12 mouse cellular contexts compared by ENCODE assay signal in genomic region chr5:64618126-64618525, GRCm38 (mm10).
A peak's percentile ranks its signal among the peaks of the same experiment; 100 is the strongest.
DNase-seq lines count a peak whose midpoint lies in the region.
"Had no signal": no experiment of that assay in that cellular context is flagged by ENCODE, and none has a peak within 500 bp of the region (broad histone marks: within the 10 kb centered on the region; RNA-seq: fewer than 3 reads in every experiment).

No protein-coding gene starts in this region.

- intact Hi-C loops in heart, postnatal 10 days (cut with DNase I): no loop called here

- DNase-seq in heart, adult 11 months: peak; percentile 85
- no peak for DNase-seq in heart, postnatal 10 days
- peak; percentile 28 to 37 for DNase-seq in heart, adult 9 months (ENCODE audit: low spot score in 2 of 2)
- DNase-seq in heart, postnatal 4 days: no peak
- peak; percentile 64 for DNase-seq in adipocyte (ENCODE audit: low spot score)
- DNase-seq in layer of hippocampus, postnatal 14 days (ENCODE audit: low spot score in 2 of 2): no peak
- DNase-seq: cerebellum, adult 18-20 months; cerebellum, adult 9-10 months; cerebellum, postnatal 14 days; gastrocnemius, postnatal 10 days; gastrocnemius, postnatal 36 days; kidney, adult 18-20 months had no signal

Comparison
In these comparisons a context has a peak if more than half of its experiments do, and no peak if none do; other contexts are left out.
1. DNase-seq: peak in heart, adult 11 months (single experiment), heart, adult 9 months (2 of 2) and adipocyte (single experiment); none in heart, postnatal 10 days (0 of 2), heart, postnatal 4 days (single experiment) and layer of hippocampus, postnatal 14 days (0 of 2).